Mouse (Mus musculus): ENCODE data around the gene Btbd17. TPM values are rescaled to one million over a fixed set of nuclear protein-coding genes. Genes with fewer than 3 reads are reported as not detected.

Gene Btbd17
- polyA plus RNA-seq, 1 experiment from 2014 or later = 0.20 TPM

DNA sequence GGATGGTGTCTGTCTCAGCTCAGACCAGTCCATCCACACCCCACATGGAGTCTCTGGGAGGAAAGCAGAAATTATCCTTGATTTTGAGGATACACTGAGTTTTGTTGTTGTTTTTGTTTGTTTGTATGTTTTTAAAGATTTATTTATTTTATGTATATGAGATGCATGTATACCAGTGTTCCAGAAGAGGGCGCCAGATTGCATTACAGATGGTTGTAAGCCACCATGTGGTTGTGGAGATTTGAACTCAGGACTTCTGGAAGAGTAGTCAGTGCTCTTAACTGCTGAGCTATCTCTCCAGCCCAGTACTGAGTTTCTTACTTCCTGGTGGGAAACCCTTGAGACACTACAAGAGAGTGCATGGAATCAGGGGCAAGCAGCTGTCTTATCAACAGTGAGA, 13.6 kb upstream of the Btbd17 start:
- no peak overlapping the region for H3K4me3 ChIP-seq (ENCODE audit: low read depth, low read length)
- ATAC-seq = no peak
- no peaks in the 10 kb centered on the region for H3K27me3 ChIP-seq (replicated peaks; ENCODE audit: control insufficient read depth, insufficient read depth, low read length)
- no peaks in the 10 kb centered on the region for H3K36me3 ChIP-seq (ENCODE audit: control insufficient read depth, insufficient read depth)
- WGBS = 72% methylated on average over 1 of the region's 1 CpGs
- H3K4me1 ChIP-seq (replicated peaks; ENCODE audit: control insufficient read depth, insufficient read depth, low read length) = no peaks in the 10 kb centered on the region
- TF ChIP-seq CTCF (IDR thresholded peaks at IDR 0.05; ENCODE audit: low read depth) = peak; percentile 46
- H3K9ac ChIP-seq (ENCODE audit: low read depth, low read length) = no peak overlapping the region
- H3K27ac ChIP-seq (ENCODE audit: low read depth, low read length) = no peak overlapping the region
- no peaks in the 10 kb centered on the region for H3K9me3 ChIP-seq (ENCODE audit: control insufficient read depth)
- no peak overlapping the region for H3K4me2 ChIP-seq (replicated peaks; ENCODE audit: low read depth)

DNA sequence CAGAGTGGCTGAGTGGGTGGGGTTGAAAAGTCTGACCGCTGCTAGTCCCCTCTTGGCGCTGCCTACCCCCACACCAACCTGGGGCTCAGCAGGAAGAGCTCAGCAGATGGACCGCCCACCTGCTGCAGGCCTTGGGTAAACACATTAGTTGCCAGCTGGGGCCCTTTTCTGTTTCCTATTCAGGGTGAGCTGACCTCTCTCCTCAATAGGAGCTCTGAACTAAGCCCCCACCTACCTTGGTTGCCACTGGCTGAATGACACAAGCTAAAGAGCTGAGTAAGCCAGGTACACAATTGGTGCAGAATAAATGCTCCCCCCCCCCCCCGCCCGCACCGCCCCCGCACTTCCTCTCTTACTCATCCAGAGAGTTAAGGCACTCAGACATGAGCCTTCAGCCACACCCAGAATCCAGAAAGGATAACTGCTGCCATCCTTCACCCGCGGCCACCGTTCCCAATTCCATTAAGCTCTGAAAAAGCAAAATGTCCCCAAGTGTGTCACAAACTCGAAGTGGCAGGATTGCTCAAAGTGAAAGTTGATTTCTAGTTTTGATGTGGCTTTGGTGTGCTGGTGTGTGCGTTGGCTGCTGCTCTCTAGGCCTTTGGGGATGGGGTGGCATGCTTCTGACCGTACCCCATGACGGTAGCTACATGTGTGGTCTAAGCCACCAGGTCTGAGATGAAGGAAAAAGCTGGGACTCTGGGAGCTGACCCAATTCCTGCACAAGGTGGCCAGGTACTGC, 12.1 kb upstream of the Btbd17 start:
- H3K4me1 ChIP-seq (replicated peaks; ENCODE audit: control insufficient read depth, insufficient read depth, low read length) = no peaks in the 10 kb centered on the region
- no peak for ATAC-seq

DNA sequence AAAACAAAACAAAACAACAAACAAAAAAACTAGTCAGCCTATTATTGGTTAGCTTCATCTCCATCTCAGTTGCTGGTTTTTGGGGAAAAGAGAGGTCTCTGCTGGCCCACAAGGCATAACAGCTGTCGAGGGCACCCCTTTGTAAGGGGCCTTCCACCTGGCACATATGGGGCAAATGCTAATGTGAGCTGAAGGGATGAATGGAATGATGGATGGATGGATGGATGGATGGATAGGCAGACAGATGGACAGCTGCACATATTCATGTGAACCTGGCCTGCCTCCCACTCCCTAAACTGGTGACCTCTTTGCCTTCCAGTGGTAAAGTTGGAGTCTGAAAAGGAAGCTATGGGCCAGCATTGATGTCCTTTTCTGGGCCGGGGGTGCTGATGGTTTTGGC, 11.3 kb upstream of the Btbd17 start:
- ATAC-seq = no peak
- WGBS = 76% methylated on average over 2 of the region's 2 CpGs
- H3K36me3 ChIP-seq (ENCODE audit: control insufficient read depth, insufficient read depth) = no peaks in the 10 kb centered on the region
- H3K4me1 ChIP-seq (replicated peaks; ENCODE audit: control insufficient read depth, insufficient read depth, low read length) = no peaks in the 10 kb centered on the region
- no peak overlapping the region for H3K4me2 ChIP-seq (replicated peaks; ENCODE audit: low read depth)
- H3K9ac ChIP-seq (ENCODE audit: low read depth, low read length) = no peak overlapping the region
- no peaks in the 10 kb centered on the region for H3K9me3 ChIP-seq (ENCODE audit: control insufficient read depth)
- no peak for TF ChIP-seq CTCF (IDR thresholded peaks at IDR 0.05; ENCODE audit: low read depth)
- no peaks in the 10 kb centered on the region for H3K27me3 ChIP-seq (replicated peaks; ENCODE audit: control insufficient read depth, insufficient read depth, low read length)
- H3K27ac ChIP-seq (ENCODE audit: low read depth, low read length) = no peak overlapping the region
- no peak overlapping the region for H3K4me3 ChIP-seq (ENCODE audit: low read depth, low read length)

More for the DNA sequence above, 12.1 kb upstream of the Btbd17 start:
- H3K4me2 ChIP-seq (replicated peaks; ENCODE audit: low read depth) = no peak overlapping the region
- H3K9me3 ChIP-seq (ENCODE audit: control insufficient read depth) = no peaks in the 10 kb centered on the region
- no peak overlapping the region for H3K27ac ChIP-seq (ENCODE audit: low read depth, low read length)
- H3K9ac ChIP-seq (ENCODE audit: low read depth, low read length) = no peak overlapping the region
- no peaks in the 10 kb centered on the region for H3K27me3 ChIP-seq (replicated peaks; ENCODE audit: control insufficient read depth, insufficient read depth, low read length)
- 29% methylated on average over 14 of the region's 14 CpGs for WGBS
- no peak overlapping the region for H3K4me3 ChIP-seq (ENCODE audit: low read depth, low read length)
- H3K36me3 ChIP-seq (ENCODE audit: control insufficient read depth, insufficient read depth) = no peaks in the 10 kb centered on the region
- TF ChIP-seq CTCF (IDR thresholded peaks at IDR 0.05; ENCODE audit: low read depth) = no peak

DNA sequence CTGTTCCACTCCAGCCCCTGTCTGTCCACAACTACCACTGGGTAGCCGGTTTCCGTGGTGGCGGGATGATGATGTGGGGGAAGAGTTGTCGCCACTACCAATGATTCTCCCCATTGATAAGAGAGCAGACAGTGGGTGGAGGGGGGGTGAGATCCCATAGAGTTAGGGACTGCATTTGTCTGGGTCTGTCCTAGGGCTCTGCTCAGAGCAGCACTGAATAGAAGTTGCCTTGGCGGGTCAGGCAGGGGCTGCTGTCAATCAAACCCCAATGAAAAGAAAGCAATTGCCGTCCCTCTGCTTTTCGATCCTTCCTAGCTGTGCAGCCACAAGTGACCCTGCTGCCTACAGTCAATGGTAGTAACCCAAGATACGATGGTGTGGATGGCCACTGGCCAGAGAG, 8.2 kb upstream of the Btbd17 start:
- Histone ChIP-seq H3K36me3 (ENCODE audit: control insufficient read depth, insufficient read depth) (no peaks in the 10 kb centered on the region), H3K4me2 (replicated peaks; ENCODE audit: low read depth) (no peak overlapping the region), H3K27me3 (replicated peaks; ENCODE audit: control insufficient read depth, insufficient read depth, low read length) (no peaks in the 10 kb centered on the region), H3K4me3 (ENCODE audit: low read depth, low read length) (no peak overlapping the region), H3K4me1 (replicated peaks; ENCODE audit: control insufficient read depth, insufficient read depth, low read length) (no peaks in the 10 kb centered on the region), H3K27ac (ENCODE audit: low read depth, low read length) (no peak overlapping the region), H3K9me3 (ENCODE audit: control insufficient read depth) (no peaks in the 10 kb centered on the region), H3K9ac (ENCODE audit: low read depth, low read length) (no peak overlapping the region)
- ATAC-seq = no peak
- 68% methylated on average over 8 of the region's 8 CpGs for WGBS
- no peak for TF ChIP-seq CTCF (IDR thresholded peaks at IDR 0.05; ENCODE audit: low read depth)

DNA sequence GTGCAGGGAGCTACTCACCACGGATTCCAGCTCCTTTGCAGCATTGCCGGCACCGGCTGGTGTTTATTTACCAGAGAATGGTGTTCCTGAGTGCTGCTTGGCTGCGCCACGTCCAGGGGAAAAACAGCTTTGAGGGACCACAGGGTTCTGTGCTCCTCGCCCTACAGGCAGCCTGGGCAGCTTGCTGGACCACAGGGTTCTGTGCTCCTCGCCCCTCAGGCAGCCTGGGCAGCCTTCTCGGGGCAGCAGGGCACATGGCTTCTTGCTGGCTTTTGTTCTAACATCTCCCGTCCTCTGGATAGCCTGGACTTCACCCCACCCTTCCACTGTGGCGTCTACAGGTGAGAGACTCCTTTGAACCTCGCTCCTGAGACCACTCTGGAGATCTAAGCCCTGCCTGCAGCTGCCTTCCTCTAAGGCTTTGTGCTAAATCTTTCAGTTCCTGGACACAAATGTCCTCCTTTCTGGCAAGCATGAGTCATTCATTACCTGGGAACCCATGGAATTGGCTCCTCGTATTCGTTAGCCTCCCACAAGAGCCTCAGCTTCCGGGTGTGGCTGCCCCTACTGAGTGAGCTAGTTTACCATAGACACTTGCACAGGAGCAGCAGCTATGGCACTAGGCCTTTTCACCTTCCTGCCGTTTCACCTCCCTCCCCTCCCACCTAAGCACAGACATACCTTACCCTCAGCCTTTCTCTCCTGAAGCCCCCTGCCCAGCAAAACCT, 7.0 kb upstream of the Btbd17 start:
- ATAC-seq = no peak; the same call in 1 of the 2 replicates
- Histone ChIP-seq H3K4me1 (replicated peaks; ENCODE audit: control insufficient read depth, insufficient read depth, low read length) (no peaks in the 10 kb centered on the region), H3K36me3 (ENCODE audit: control insufficient read depth, insufficient read depth) (no peaks in the 10 kb centered on the region), H3K27ac (ENCODE audit: low read depth, low read length) (no peak overlapping the region), H3K9me3 (ENCODE audit: control insufficient read depth) (no peaks in the 10 kb centered on the region), H3K4me3 (ENCODE audit: low read depth, low read length) (no peak overlapping the region), H3K4me2 (replicated peaks; ENCODE audit: low read depth) (no peak overlapping the region), H3K9ac (ENCODE audit: low read depth, low read length) (no peak overlapping the region), H3K27me3 (replicated peaks; ENCODE audit: control insufficient read depth, insufficient read depth, low read length) (no peaks in the 10 kb centered on the region)
- TF ChIP-seq CTCF (IDR thresholded peaks at IDR 0.05; ENCODE audit: low read depth) = no peak
- WGBS = 35% methylated on average over 15 of the region's 15 CpGs

DNA sequence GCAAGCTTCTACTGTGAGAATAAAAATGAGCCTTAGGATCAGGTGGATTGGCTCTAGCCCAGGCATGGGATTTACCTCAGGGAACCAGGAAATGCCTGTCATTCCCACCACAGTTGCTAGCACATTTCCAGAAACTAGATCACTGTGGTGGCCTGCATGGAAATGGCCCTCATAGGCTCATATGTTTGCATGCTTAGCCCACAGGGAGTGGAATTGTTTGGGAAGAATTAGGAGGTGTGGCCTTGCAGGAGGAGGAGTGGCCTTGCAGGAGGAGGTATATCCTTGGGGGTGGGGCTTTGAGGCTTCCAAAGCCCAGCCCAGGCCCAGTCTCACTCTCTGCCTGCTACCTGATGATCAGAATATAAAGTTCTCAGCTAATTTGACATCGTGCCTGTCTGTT, 6.2 kb upstream of the Btbd17 start:
- Histone ChIP-seq H3K36me3 (ENCODE audit: control insufficient read depth, insufficient read depth) (no peaks in the 10 kb centered on the region), H3K4me3 (ENCODE audit: low read depth, low read length) (no peak overlapping the region), H3K9ac (ENCODE audit: low read depth, low read length) (no peak overlapping the region), H3K27ac (ENCODE audit: low read depth, low read length) (no peak overlapping the region), H3K4me1 (replicated peaks; ENCODE audit: control insufficient read depth, insufficient read depth, low read length) (no peaks in the 10 kb centered on the region), H3K9me3 (ENCODE audit: control insufficient read depth) (no peaks in the 10 kb centered on the region), H3K27me3 (replicated peaks; ENCODE audit: control insufficient read depth, insufficient read depth, low read length) (no peaks in the 10 kb centered on the region), H3K4me2 (replicated peaks; ENCODE audit: low read depth) (no peak overlapping the region)
- 100% methylated on average over 1 of the region's 1 CpGs for WGBS
- no peak for TF ChIP-seq CTCF (IDR thresholded peaks at IDR 0.05; ENCODE audit: low read depth)
- ATAC-seq = no peak
